Mouse (Mus musculus) kidney, embryonic 16.5 days (tissue): ENCODE data around the gene Col7a1. TPM values are rescaled to one million over a fixed set of nuclear protein-coding genes. Genes with fewer than 3 reads are reported as not detected.

Experiments used
- ATAC-seq: fragments of 200-750 bp; cut with Nextera tagmentation; 2 replicates; pipeline ENCODE4 v1.8.0; 2017; ENCODE audit warnings: moderate TSS enrichment; ENCODE audit not compliant: low FRiP score, low TSS enrichment
- H3K27ac ChIP-seq: fragments of 300-500 bp; sonication (generic); 2 replicates; pipeline ENCODE4 v1.5.1; 2014; ENCODE audit warnings: low read length
- H3K27me3 ChIP-seq: fragments of 300-500 bp; sonication (generic); 2 replicates; pipeline ENCODE4 v1.6.1; 2014; ENCODE audit warnings: low read length, control low read depth, mixed read lengths; ENCODE audit not compliant: insufficient read depth
- H3K36me3 ChIP-seq: fragments of 300-500 bp; sonication (generic); 2 replicates; pipeline ENCODE4 v1.6.1; 2014; ENCODE audit warnings: low read length, control low read depth, mixed read lengths; ENCODE audit not compliant: insufficient read depth
- H3K4me1 ChIP-seq: fragments of 300-500 bp; sonication (generic); 2 replicates; pipeline ENCODE4 v1.6.1; 2014; ENCODE audit warnings: low read length, control low read depth, mixed read lengths; ENCODE audit not compliant: insufficient read depth
- H3K4me2 ChIP-seq: fragments of 300-500 bp; sonication (generic); replicated peaks from 2 replicates; pipeline ENCODE4 v1.6.1; 2014; ENCODE audit warnings: low read depth, low read length
- H3K4me3 ChIP-seq: fragments of 300-500 bp; sonication (generic); 2 replicates; pipeline ENCODE4 v1.5.1; 2014; ENCODE audit warnings: mild to moderate bottlenecking, low read length
- H3K9ac ChIP-seq: fragments of 300-500 bp; sonication (generic); replicated peaks from 2 replicates; pipeline ENCODE4 v1.6.1; 2014; ENCODE audit warnings: low read length
- H3K9me3 ChIP-seq: fragments of 300-500 bp; sonication (generic); 2 replicates; pipeline ENCODE4 v1.6.1; 2016; ENCODE audit warnings: low read length, control low read depth
- WGBS: fragments of 180-500 bp; shearing (Covaris S2); extraction: QIAGEN DNeasy Blood & Tissue Kit; methylation state at CpG from one replicate; pipeline ENCODE4 v1.1.7; 2014; 5-methylcytosine and 5-hydroxymethylcytosine counted together
- polyA plus RNA-seq: library from polyadenylated mRNA; unstranded; fragments of >200 nt; fragmentation: Nextera tagmentation; extraction: Ambion mirVana; gene quantifications from 2 replicates; pipeline ENCODE4 v1.2.1, GENCODE M21; 2015

The Col7a1 gene
- polyA plus RNA-seq, 1 experiment from 2014 or later, result 3.9 TPM

- 83% methylated on average over 9 of the region's 9 CpGs for WGBS
- H3K4me2 ChIP-seq, result no peak overlapping the region
- H3K27ac ChIP-seq, result no peak overlapping the region
- H3K4me3 ChIP-seq, result no peak overlapping the region
- H3K4me1 ChIP-seq, result no peaks in the 10 kb centered on the region
- no peaks in the 10 kb centered on the region for H3K27me3 ChIP-seq
- no peaks in the 10 kb centered on the region for H3K9me3 ChIP-seq
- no peaks in the 10 kb centered on the region for H3K36me3 ChIP-seq
- no peak for ATAC-seq
- no peak overlapping the region for H3K9ac ChIP-seq
These were observed 23.1 kb downstream of the Col7a1 start for GRCm38 (mm10) chr9:108976483-108976882.

DNA sequence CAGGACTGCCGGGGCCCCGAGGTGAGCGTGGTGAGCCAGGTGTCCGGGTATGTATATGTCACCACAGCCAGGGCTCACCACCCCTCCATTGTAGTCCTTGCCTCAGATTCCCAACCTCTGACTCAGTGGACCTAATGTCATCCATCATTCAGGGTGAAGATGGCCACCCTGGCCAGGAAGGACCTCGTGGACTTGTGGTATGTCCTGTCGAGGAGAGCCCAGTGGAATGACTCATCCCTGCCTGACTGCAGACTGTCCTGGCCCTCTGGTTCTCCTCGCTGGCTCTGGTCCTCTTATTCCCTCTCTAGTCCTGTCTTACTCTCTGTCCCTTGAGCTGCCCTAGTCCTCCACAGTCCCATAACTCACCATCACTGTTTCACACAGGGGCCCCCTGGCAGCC is 24.6 kb downstream of the Col7a1 start:
- Histone ChIP-seq H3K36me3 (no peaks in the 10 kb centered on the region), H3K27ac (no peak overlapping the region), H3K9ac (no peak overlapping the region), H3K4me2 (no peak overlapping the region), H3K4me1 (0 out of 2 replicates have a peak, but pooled peaks cover 6% of the 10 kb centered on the region), H3K4me3 (no peak overlapping the region), H3K27me3 (no peaks in the 10 kb centered on the region), H3K9me3 (no peaks in the 10 kb centered on the region)
- no peak for ATAC-seq
- 75% methylated on average over 7 of the region's 7 CpGs for WGBS

GRCm38 (mm10) chr9:108982498-108982897 is 29.1 kb downstream of the Col7a1 start:
- ATAC-seq, result no peak
- no peaks in the 10 kb centered on the region for H3K27me3 ChIP-seq
- no peak overlapping the region for H3K9ac ChIP-seq
- H3K4me2 ChIP-seq, result no peak overlapping the region
- 0 out of 2 replicates have a peak, but pooled peaks cover 6% of the 10 kb centered on the region for H3K4me1 ChIP-seq
- no peaks in the 10 kb centered on the region for H3K9me3 ChIP-seq
- no peak overlapping the region for H3K4me3 ChIP-seq
- 75% methylated on average over 8 of the region's 8 CpGs for WGBS
- no peaks in the 10 kb centered on the region for H3K36me3 ChIP-seq
- H3K27ac ChIP-seq, result no peak overlapping the region

GRCm38 (mm10) chr9:108983209-108983608 is 29.8 kb downstream of the Col7a1 start:
- no peaks in the 10 kb centered on the region for H3K36me3 ChIP-seq
- no peak overlapping the region for H3K4me2 ChIP-seq
- 79% methylated on average over 9 of the region's 9 CpGs for WGBS
- peaks cover 6% of the 10 kb centered on the region; the same call in 1 of the 2 replicates for H3K4me1 ChIP-seq
- no peak overlapping the region for H3K4me3 ChIP-seq
- H3K27ac ChIP-seq, result no peak overlapping the region
- H3K9me3 ChIP-seq, result no peaks in the 10 kb centered on the region
- H3K27me3 ChIP-seq, result no peaks in the 10 kb centered on the region
- ATAC-seq, result no peak
- no peak overlapping the region for H3K9ac ChIP-seq

- H3K9ac ChIP-seq, result no peak within 1 kb of the TSS
- H3K36me3 ChIP-seq, result no peaks in the 10 kb centered on the region
- H3K27ac ChIP-seq, result no peak within 1 kb of the TSS
- H3K4me1 ChIP-seq, result peaks cover 13% of the 10 kb centered on the region; the same call in 1 of the 2 replicates
- no peak within 1 kb of the TSS for H3K4me2 ChIP-seq
- H3K27me3 ChIP-seq, result no peaks in the 10 kb centered on the region
- WGBS, result 84% methylated on average over 4 of the region's 4 CpGs
- H3K4me3 ChIP-seq, result no peak within 1 kb of the TSS
- H3K9me3 ChIP-seq, result no peaks in the 10 kb centered on the region
- ATAC-seq, result no peak
These were observed 32.3 kb downstream of the Col7a1 start, which contains the start of gene Ucn2 for GRCm38 (mm10) chr9:108985710-108986109. TSS of gene Ucn2 (plus strand) at chr9:108986010.

GRCm38 (mm10) chr9:108987704-108988350 is 34.4 kb downstream of the Col7a1 start:
- 17% methylated on average over 14 of the region's 15 CpGs for WGBS
- H3K4me3 ChIP-seq, result 0 out of 2 replicates have a peak overlapping the region, but pooled peaks have one; percentile 3
- H3K27me3 ChIP-seq, result no peaks in the 10 kb centered on the region
- no peaks in the 10 kb centered on the region for H3K36me3 ChIP-seq
- no peak for ATAC-seq
- peak overlapping the region; percentile 14; the same call in 1 of the 2 replicates for H3K4me2 ChIP-seq
- H3K27ac ChIP-seq, result no peak overlapping the region
- H3K9ac ChIP-seq, result 0 out of 2 replicates have a peak overlapping the region, but pooled peaks have one; percentile 17
- H3K9me3 ChIP-seq, result no peaks in the 10 kb centered on the region
- peaks cover 14% of the 10 kb centered on the region for H3K4me1 ChIP-seq

DNA sequence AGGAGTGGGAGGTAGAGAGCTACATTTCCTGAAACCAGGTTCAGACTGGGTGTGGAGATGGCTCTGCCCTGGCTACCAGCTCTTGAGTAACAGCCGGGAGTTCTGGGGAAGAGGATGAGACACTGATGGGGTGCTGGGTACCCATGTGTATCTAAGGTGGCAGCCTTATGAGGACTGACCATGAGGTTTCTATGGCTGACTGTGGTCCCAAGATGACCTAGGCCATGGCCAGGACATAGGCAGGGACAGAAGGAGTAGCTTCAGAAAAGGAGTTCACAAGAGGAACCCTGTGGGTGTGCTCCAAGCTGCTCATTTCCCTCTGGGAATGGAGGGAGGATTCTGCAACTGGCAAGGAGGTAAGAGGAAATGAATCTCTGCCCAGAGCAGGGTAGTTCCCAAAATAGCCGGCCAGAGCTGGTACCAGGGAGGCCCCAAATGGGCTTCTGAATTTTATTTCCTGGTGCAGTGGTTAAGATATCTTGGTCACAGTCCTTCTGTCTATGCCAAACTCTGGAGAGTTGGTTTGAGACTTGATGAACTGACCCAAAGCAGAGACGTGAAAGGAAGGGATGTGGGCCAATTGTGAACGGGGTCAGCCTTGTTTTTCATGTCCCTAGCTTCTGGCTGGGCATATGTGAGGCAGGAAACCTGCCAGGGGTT is 36.5 kb downstream of the Col7a1 start:
- Histone ChIP-seq H3K9me3 (no peaks in the 10 kb centered on the region), H3K9ac (no peak overlapping the region), H3K4me2 (no peak overlapping the region), H3K27me3 (no peaks in the 10 kb centered on the region), H3K27ac (peak overlapping the region; percentile 97), H3K4me3 (no peak overlapping the region), H3K36me3 (no peaks in the 10 kb centered on the region), H3K4me1 (peaks cover 14% of the 10 kb centered on the region)
- ATAC-seq, result no peak
- 80% methylated on average over 4 of the region's 4 CpGs for WGBS

DNA sequence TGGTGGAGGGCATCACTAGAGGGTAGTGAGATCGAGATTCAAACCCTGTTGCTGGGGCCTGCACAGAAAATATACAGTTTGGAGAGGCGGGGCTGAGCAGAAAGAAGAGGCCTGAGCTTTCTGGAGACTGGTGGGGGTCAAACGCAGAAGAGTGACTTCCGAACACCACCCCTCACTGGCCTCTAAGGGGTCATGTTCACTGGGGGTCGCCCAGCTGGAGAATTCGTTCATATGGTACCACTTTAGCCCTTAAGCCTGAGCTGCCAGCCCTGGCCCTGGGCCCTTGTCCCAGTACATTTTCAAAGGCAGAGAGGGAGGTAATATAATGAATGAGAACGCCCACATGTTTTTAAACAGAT is 37.1 kb downstream of the Col7a1 start:
- WGBS, result 58% methylated on average over 7 of the region's 7 CpGs
- no peak for ATAC-seq

DNA sequence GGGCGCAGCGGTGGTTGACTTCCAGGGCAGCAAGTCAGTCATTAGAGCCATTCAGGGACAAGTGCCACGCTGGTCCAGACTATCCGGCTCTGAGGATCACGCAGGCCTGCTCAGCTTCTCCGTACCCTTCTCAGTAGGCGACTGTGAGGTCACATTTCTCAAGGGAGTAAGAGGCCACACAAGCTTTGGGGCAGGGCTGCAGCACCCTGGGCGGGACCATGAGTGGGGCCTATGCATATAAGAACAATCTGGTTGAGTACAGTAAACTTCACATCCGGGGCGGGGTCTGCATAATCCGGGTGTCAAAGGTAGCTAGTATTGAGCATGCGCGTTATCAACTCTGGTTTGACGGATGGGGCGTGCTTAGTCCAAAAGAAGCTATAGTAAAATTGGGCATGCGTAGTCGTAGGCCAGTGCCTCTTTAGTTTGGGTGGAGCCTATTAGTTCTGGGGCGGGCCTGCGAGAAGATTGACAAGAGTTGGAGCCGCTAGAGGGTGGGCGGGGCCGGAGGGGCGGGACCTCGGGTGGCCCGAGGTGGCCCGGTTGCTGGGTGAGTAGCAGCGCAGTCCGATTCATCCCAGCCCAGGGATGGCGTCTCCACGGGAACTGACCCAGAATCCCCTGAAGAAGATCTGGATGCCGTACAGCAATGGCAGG is 38.2 kb downstream of the Col7a1 start, which contains the start of gene Pfkfb4:
Pfkfb4 (plus strand) TSS at position 351 of the 657 bp plus-strand sequence.
- Histone ChIP-seq H3K9me3 (no peaks in the 10 kb centered on the region), H3K9ac (peak within 1 kb of the TSS; percentile 68), H3K27me3 (no peaks in the 10 kb centered on the region), H3K4me3 (peak within 1 kb of the TSS; percentile 55), H3K27ac (peak within 1 kb of the TSS; percentile 97), H3K4me1 (peaks cover 27% of the 10 kb centered on the region), H3K36me3 (no peaks in the 10 kb centered on the region), H3K4me2 (peak within 1 kb of the TSS; percentile 73)
- WGBS, result 1% methylated on average over 31 of the region's 31 CpGs
- peak; percentile 96 for ATAC-seq

More for the DNA sequence above, 37.1 kb downstream of the Col7a1 start:
- peaks cover 18% of the 10 kb centered on the region for H3K4me1 ChIP-seq
- H3K36me3 ChIP-seq, result no peaks in the 10 kb centered on the region
- H3K4me2 ChIP-seq, result no peak overlapping the region
- no peak overlapping the region for H3K4me3 ChIP-seq
- H3K27me3 ChIP-seq, result no peaks in the 10 kb centered on the region
- H3K9me3 ChIP-seq, result no peaks in the 10 kb centered on the region
- H3K27ac ChIP-seq, result peak overlapping the region; percentile 97
- H3K9ac ChIP-seq, result no peak overlapping the region
